Mouse (Mus musculus) kidney, adult 2 months (tissue): ENCODE data around the gene Olfr907. TPM values are rescaled to one million over a fixed set of nuclear protein-coding genes. Genes with fewer than 3 reads are reported as not detected.

Experiments
- DNase-seq: peaks from one replicate; pipeline ENCODE4 v3.0.0; 2021
- H3K27ac ChIP-seq: fragments of 200-500 bp; 2 replicates; pipeline ENCODE4 v1.5.1; 2012; ENCODE audit warnings: low read depth, low read length, control low read depth, inconsistent platforms; ENCODE audit not compliant: insufficient read depth
- H3K27me3 ChIP-seq: fragments of 200-500 bp; replicated peaks from 2 replicates; pipeline ENCODE4 v1.6.1; 2012; ENCODE audit warnings: mild to moderate bottlenecking, moderate library complexity, low read length, inconsistent platforms; ENCODE audit not compliant: control insufficient read depth, insufficient read depth
- H3K36me3 ChIP-seq: fragments of 200-500 bp; 2 replicates; pipeline ENCODE4 v1.6.1; 2012; ENCODE audit warnings: mild to moderate bottlenecking, moderate library complexity, low read length, inconsistent platforms; ENCODE audit not compliant: control insufficient read depth, insufficient read depth
- H3K4me1 ChIP-seq: fragments of 200-500 bp; 2 replicates; pipeline ENCODE4 v1.6.1; 2011; ENCODE audit warnings: low read length; ENCODE audit not compliant: control insufficient read depth, insufficient read depth
- H3K4me3 ChIP-seq: fragments of 200-500 bp; 2 replicates; pipeline ENCODE4 v1.5.1; 2011; ENCODE audit warnings: mild to moderate bottlenecking, low read depth, low read length, control low read depth; ENCODE audit not compliant: insufficient read depth
- CTCF ChIP-seq: fragments of 200-500 bp; conservative IDR thresholded peaks from 2 replicates; pipeline ENCODE4 v1.5.1; 2011; ENCODE audit warnings: low read depth, mild to moderate bottlenecking, control low read depth, low read length, moderate library complexity, mixed read lengths; ENCODE audit not compliant: insufficient read depth, insufficient read length
- POLR2A ChIP-seq: fragments of 200-500 bp; IDR thresholded peaks from one replicate; pipeline ENCODE4 v1.6.1; 2011; ENCODE audit warnings: low read depth, low read length, control low read depth
- WGBS: fragments of 180-500 bp; shearing (Covaris S2); methylation state at CpG from one replicate; pipeline ENCODE4 v1.1.7; 2018; 5-methylcytosine and 5-hydroxymethylcytosine counted together
- polyA plus RNA-seq: library from polyadenylated mRNA; depleted of rRNA; stranded (reverse); fragments of >200 nt; gene quantifications from 2 replicates; pipeline ENCODE4 v1.2.3, GENCODE M21; 2012; rRNA removed

The Olfr907 gene
- not detected in 2 replicates for polyA plus RNA-seq

GRCm38 (mm10) chr9:38495501-38495900, at the start of gene Olfr907:
Gene Olfr907 (plus strand): TSS chr9:38495801.
- H3K36me3 ChIP-seq, result no peaks in the 10 kb centered on the region
- H3K27me3 ChIP-seq, result no peaks in the 10 kb centered on the region
- DNase-seq, result no peak
- no peak within 1 kb of the TSS for H3K27ac ChIP-seq
- no peaks in the 10 kb centered on the region for H3K4me1 ChIP-seq
- TF ChIP-seq CTCF (no peak), POLR2A (no peak)
- no peak within 1 kb of the TSS for H3K4me3 ChIP-seq
- WGBS, result 76% methylated on average over 2 of the region's 2 CpGs

DNA sequence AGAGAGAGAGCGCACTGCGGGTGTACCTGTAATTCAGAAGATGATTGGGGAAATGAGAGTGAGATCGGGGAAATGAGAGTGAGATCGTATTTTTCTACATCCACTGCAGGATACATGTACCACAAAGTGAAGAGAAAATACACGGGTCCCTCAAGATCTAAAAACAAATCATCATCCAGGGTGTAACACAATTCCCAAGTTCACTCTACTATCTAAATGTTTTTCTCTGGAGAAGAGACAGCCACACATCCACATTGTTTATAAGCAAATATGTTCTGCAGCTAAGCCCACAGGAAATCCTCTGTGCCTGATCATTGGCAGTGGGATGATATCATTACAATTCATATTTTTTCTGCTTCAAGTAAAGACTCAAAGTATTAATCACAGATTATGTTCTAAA, 48.2 kb upstream of the Olfr907 start, which contains the start of gene Olfr902:
Olfr902 (plus strand) TSS at position 301 of the 400 bp plus-strand sequence.
- WGBS, result 81% methylated on average over 5 of the region's 5 CpGs
- Histone ChIP-seq H3K4me3 (no peak within 1 kb of the TSS), H3K4me1 (no peaks in the 10 kb centered on the region), H3K27ac (no peak within 1 kb of the TSS), H3K36me3 (no peaks in the 10 kb centered on the region), H3K27me3 (no peaks in the 10 kb centered on the region)
- TF ChIP-seq POLR2A (no peak), CTCF (no peak)
- no peak for DNase-seq

GRCm38 (mm10) chr9:38462844-38463243, 32.8 kb upstream of the Olfr907 start, which contains the start of gene Olfr904:
Gene Olfr904 (plus strand): TSS chr9:38463144.
- TF ChIP-seq POLR2A (no peak), CTCF (no peak)
- H3K27ac ChIP-seq, result no peak within 1 kb of the TSS

DNA sequence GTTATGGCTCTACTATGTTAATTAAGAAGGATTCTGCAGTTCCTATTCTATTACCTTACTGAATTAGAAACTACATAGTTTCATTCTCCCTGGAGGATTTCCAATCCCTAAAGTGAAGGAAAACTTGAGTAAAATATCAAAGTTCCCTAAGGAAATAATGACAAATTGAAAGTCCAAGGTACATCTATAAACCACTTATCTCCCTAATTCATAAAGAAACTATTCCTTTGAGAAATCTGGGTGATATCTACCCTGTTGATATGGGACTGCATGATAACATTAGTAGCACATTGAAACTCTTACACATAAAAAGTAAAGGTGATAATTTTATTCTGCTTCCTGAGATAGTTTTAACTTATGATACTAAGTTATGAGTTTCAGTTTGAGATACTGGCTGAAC, 24.8 kb upstream of the Olfr907 start, which contains the start of gene Olfr905:
Olfr905 (plus strand) TSS at position 301 of the 400 bp plus-strand sequence.
- no peak within 1 kb of the TSS for H3K27ac ChIP-seq
- no peak for DNase-seq
- H3K4me1 ChIP-seq, result no peaks in the 10 kb centered on the region
- H3K27me3 ChIP-seq, result no peaks in the 10 kb centered on the region
- no peak within 1 kb of the TSS for H3K4me3 ChIP-seq
- TF ChIP-seq POLR2A (no peak), CTCF (no peak)
- no peaks in the 10 kb centered on the region for H3K36me3 ChIP-seq

More at GRCm38 (mm10) chr9:38462844-38463243, 32.8 kb upstream of the Olfr907 start, which contains the start of gene Olfr904:
- H3K27me3 ChIP-seq, result no peaks in the 10 kb centered on the region
- no peaks in the 10 kb centered on the region for H3K36me3 ChIP-seq
- no peak within 1 kb of the TSS for H3K4me3 ChIP-seq
- H3K4me1 ChIP-seq, result no peaks in the 10 kb centered on the region
- no peak for DNase-seq

DNA sequence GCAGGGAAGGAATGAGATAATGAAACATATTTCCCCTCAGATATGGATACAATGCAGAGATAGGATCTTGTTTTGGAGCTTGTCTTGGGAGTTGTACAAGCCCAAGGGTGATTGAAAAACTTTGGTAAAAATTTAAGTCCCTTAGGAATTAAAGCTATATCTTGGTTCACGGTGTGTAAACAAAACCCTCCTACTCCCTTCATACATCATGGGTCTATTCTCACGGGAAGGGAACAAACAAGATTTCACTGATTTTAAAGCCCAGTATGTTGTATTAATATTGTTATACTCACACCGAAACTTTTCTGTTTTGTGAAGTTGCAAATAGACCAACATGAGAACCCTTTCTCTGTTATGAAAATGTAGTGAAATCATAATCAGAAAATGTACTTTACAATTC, 8.8 kb upstream of the Olfr907 start, which contains the start of gene Olfr906:
Olfr906 (plus strand) TSS at position 301 of the 400 bp plus-strand sequence.
- H3K4me1 ChIP-seq, result no peaks in the 10 kb centered on the region
- DNase-seq, result no peak
- 71% methylated on average over 3 of the region's 3 CpGs for whole genome bisulfite sequencing

DNA sequence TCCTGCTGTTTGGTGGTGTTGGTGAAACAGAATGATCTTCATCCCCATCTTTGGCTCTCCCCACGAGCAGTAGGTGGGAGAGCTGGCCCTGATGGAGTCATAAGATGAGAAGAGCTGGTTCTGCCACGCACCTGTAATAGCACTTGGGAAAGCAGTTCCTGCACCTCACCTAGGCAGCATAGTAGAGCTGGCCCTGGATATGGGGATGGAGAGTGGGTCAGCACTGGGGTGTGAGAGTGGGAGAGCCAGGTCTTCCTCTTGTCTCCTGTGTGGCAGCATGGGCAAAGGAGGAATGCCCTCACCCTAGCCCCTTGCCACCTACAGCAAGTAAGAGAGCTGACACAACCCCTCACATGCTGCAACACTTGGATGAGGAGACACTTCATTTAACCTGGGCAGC, 16.8 kb downstream of the Olfr907 start:
- Histone ChIP-seq H3K27me3 (no peaks in the 10 kb centered on the region), H3K36me3 (no peaks in the 10 kb centered on the region), H3K27ac (no peak overlapping the region), H3K4me1 (no peaks in the 10 kb centered on the region), H3K4me3 (no peak overlapping the region)
- WGBS, result 53% methylated on average over 2 of the region's 2 CpGs
- TF ChIP-seq CTCF (no peak), POLR2A (no peak)
- DNase-seq, result no peak

More for the DNA sequence above, 8.8 kb upstream of the Olfr907 start, which contains the start of gene Olfr906:
- Histone ChIP-seq H3K36me3 (no peaks in the 10 kb centered on the region), H3K27ac (no peak within 1 kb of the TSS), H3K27me3 (no peaks in the 10 kb centered on the region), H3K4me3 (no peak within 1 kb of the TSS)
- TF ChIP-seq POLR2A (no peak), CTCF (no peak)

DNA sequence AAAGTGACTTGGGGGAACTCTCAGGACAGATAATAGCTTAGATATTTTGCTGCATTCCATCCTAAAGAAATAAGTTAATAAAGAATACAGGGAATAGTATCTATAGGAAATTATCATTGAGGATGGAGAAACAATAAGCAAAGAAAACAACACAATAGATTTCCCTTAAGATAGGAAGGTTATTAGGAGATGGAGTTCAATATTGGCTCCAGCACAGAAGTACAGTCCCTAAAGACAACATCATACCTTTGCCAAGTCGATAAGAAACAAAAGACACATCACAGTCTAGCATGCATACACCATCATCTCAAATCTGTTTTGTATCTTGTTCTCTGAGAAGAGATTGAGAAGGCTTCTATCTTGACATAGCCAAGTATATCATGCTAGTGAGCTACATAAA, 25.7 kb downstream of the Olfr907 start, which contains the start of gene Olfr911-ps1:
Olfr911-ps1 (plus strand) TSS at position 301 of the 400 bp plus-strand sequence.
- no peak within 1 kb of the TSS for H3K27ac ChIP-seq
- WGBS, result 71% methylated on average over 1 of the region's 1 CpGs

More for the DNA sequence above, 25.7 kb downstream of the Olfr907 start, which contains the start of gene Olfr911-ps1:
- Histone ChIP-seq H3K27me3 (no peaks in the 10 kb centered on the region), H3K4me1 (no peaks in the 10 kb centered on the region), H3K4me3 (no peak within 1 kb of the TSS), H3K36me3 (no peaks in the 10 kb centered on the region)
- DNase-seq, result no peak
- TF ChIP-seq CTCF, result no peak
- TF ChIP-seq POLR2A, result no peak
